Mouse (Mus musculus) right cerebral cortex, adult 2 months (tissue): ENCODE measurements around the gene Fbl.
"Not testable (repeated sequence)": the region's sequence is repeated elsewhere in the genome, so short reads cannot be mapped to it uniquely, and the experiment has no call there.

ENCODE experiments used
- DNase-seq, 2 experiments: peaks; one replicate each; pipeline ENCODE4 v3.0.0; 2021 to 2022; ENCODE audit warnings: low spot score in 2 of 2

Gene Fbl

DNA sequence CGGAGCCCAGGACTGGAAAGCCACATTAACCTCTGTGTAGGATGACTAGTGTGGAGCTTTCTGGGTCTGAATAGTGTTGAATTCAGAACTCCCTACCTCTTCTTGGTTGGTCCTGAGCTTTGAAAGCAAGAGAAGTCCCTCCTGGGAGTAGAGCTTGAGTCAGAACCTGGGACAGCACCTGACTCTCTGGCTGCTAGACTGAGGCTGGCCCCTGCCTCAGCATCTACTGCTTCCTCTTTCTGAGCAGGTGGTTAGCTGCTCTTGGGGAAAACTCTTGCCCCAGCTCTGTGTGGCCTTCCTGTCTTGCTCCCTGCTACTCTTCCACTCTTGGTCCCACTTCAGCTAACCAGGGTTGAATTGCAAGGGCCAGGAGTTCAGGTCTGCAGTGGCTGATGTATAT lies 22.4 kb downstream of the Fbl start:
- no peak for DNase-seq

DNA sequence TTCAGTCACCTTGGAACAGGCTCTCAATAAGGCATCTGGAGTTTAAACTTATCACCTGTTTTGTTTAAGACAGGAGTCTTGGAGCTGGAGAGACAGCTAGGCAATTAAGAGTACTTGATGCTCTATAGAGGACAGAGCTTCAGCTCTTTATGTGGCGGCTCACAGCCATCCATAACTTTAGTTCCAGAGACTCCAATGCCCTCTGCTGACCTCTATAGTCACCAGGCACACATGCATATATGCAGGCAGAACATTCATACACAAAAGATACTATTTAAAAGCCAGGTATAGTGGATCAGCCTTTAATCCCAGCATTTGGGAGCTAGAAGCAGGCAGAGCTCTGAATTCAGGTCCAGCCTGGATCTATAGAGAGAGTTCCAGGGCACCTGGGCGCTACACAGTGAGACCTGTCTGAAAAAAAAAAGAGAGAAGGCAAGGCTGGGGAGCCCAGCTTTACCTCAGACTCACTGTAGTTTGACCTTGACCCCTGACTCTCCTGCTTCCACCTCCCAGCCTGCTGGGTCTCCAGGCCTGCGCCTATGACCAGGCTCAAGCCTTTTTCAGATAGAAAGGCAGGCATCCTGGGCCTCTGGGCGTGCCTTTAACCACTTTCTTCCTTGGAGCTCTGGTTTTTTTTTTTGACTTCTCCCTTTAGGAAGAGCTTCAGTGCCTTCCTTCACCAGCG lies 26.0 kb downstream of the Fbl start:
- DNase-seq = no peak

DNA sequence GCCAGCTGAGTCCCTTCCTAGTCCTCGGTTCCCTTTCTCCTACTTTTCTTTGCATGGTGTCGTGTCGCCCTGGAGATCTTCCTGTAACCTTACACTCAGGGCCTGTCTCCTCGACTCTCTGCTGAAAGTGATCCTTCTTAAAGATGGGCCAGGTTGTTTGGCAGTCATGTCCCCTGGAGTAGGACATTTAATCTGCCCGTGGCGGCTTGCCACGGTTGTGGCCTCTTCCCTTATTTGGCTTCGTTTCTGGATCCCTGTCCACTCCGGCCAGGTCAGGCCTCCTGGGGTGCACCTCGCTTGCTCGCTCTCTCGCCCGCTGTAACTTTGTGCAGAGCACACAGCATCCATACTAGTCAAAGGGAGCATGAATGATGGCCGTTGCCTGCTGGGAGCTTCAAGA lies 27.0 kb downstream of the Fbl start:
- DNase-seq = no peak

DNA sequence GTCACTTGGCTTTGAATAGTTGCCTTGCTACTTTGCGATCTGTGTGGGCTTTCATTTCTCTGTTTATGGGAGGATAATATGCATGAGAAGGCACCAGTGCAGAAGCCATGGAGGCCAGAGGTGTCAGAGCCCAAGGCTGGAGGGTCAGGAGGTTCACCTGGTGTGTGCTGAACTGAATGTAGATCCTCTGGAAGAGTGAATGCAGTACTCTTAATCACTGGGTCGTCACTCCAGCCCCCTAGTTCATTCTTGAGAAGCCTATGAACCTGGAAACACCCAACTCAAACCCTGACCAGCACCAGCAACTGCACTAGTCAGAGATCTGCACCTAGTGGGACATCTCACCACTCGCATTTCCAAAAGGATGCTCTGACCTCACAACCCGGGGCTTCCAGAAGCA lies 29.5 kb downstream of the Fbl start:
- no peak for DNase-seq

DNA sequence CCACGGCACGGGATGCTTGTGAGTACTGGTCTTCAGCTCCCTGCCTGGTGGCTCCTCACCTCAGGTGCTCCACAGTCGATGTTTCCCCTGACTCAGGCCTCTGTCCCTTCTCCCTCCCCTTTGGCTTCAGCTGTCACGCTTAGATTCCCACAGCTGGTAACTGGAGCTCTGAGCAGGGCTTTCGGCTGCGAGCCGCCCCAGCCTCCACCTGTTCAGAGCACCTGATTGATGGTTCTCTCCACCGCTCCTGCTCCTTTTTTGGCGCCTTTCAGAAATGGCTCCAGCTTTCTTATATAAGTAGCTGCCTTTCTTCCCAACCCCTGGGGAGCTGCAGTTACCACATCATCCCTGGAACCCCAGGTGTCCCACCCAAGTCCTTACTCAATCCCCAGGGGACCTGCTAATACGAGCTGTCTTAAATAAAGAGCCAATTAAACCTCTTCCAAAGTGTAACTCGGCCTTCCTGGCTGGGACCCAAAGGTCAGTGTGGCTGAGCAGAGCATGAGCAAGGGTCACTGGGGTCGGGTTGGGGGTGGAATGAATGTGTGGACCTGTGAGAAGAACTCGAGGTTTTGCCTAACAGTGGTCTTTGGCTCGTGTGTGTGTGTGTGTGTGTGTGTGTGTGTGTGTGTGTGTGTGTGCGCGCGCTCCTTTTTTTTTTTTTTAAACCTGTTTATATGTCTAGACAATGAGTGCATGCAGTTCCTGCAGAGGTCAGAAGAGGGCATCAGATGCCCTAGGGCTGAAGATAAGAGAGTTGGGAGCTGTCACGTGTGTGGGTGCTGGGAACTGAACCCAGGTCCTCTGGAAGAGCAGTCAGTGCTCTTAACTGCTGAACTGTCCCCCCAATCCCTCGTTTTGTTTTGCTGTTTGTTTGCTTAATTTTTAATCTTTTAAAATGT lies 33.9 kb downstream of the Fbl start:
- DNase-seq = no peak

GRCm38 (mm10) chr7:28206044-28206600 lies 36.6 kb downstream of the Fbl start:
- DNase-seq = peak in 1 of 2 experiments; percentile 34

GRCm38 (mm10) chr7:28208396-28208987 lies 39.0 kb downstream of the Fbl start:
- DNase-seq = no peak

GRCm38 (mm10) chr7:28208988-28209508 lies 39.5 kb downstream of the Fbl start:
- peak; percentile 78 to 79 for DNase-seq

DNA sequence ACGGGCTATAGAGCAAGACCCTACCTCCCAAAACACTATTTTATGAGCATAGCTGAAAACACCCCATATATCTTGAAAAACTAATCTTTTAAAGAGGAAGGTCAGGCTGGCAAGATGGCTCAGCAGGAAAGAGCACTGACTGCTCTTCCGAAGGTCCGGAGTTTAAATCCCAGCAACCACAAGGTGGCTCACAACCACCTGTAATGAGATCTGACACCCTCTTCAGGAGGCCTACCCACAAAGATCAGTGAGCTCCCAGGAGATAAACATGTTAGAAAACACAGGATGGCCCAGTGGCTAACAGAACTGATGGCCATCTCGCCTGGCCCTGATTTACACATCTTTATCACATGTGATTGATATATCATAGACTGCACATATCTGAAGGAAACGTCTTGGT lies 41.2 kb downstream of the Fbl start:
- no peak for DNase-seq

- DNase-seq = peak in 1 of 2 experiments; percentile 61
These were observed 44.6 kb downstream of the Fbl start for GRCm38 (mm10) chr7:28214142-28214541.

- not testable (repeated sequence) for DNase-seq
These were observed 46.4 kb downstream of the Fbl start for GRCm38 (mm10) chr7:28215950-28216349.

DNA sequence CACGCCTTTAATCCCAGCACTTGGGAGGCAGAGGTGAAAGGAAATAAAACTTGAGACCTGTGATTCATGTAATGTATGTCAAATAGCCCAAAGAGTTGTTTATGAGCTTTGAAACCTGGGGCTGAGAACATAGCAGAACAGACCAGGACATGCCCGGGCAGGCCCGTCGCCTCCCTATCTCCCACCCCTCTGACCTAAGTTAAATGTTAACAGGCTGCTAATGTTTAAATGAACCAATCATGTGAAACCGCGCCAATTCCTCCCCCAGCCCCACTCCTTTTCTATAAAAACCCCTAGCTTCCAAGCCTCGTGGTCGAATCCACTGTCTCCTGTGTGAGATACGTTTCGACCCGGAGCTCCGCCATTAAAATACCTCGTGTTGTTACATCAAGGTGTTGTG lies 48.3 kb downstream of the Fbl start:
- DNase-seq = not testable (repeated sequence)

- peak; percentile 61 to 68 for DNase-seq
These were observed 49.6 kb downstream of the Fbl start for GRCm38 (mm10) chr7:28218951-28219740.

DNA sequence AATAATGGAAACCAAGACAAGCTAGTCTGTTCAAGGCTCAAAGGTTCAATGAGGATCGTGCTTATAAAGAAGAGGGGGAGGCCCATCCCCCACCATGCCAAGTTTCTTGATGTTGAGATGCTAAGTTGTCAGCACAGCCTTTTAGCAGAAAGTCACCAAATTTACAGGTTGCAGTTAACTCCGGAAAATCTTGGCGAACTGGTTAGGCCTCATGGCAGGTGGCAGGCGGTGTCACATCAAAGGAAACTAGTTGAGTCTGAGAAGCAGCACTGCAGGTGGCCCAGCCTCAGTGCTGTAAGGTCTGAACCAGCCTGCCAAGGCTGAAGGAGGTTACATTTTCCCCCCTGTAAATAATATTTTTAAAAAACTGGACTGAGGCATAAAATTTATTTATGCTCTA lies 57.3 kb downstream of the Fbl start:
- DNase-seq = not testable (repeated sequence)

GRCm38 (mm10) chr7:28227421-28227820 lies 57.9 kb downstream of the Fbl start:
- DNase-seq = not testable (repeated sequence)
